Mouse (Mus musculus) intestine, postnatal 0 days (tissue): Measurements from ENCODE around the gene Ccdc149. TPM values are rescaled to one million over a fixed set of nuclear protein-coding genes. Genes with fewer than 3 reads are reported as not detected.

Source experiments
- ATAC-seq: fragments of 200-750 bp; cut with Nextera tagmentation; 2 replicates; pipeline ENCODE4 v1.8.0; 2017; ENCODE audit warnings: mild to moderate bottlenecking, moderate TSS enrichment, moderate library complexity
- H3K27ac ChIP-seq: fragments of 300-500 bp; sonication (generic); 2 replicates; pipeline ENCODE4 v1.5.1; 2014; ENCODE audit warnings: mild to moderate bottlenecking, low read depth, low read length, moderate library complexity
- H3K27me3 ChIP-seq: fragments of 300-500 bp; sonication (generic); replicated peaks from 2 replicates; pipeline ENCODE4 v1.6.1; 2014; ENCODE audit warnings: low read length, mixed read lengths; ENCODE audit not compliant: control insufficient read depth, insufficient read depth
- H3K36me3 ChIP-seq: fragments of 300-500 bp; sonication (generic); 2 replicates; pipeline ENCODE4 v1.6.1; 2014; ENCODE audit warnings: mild to moderate bottlenecking, moderate library complexity; ENCODE audit not compliant: control insufficient read depth, insufficient read depth
- H3K4me1 ChIP-seq: fragments of 300-500 bp; sonication (generic); replicated peaks from 2 replicates; pipeline ENCODE4 v1.6.1; 2014; ENCODE audit warnings: antibody characterized with exemption, low read length, mixed read lengths; ENCODE audit not compliant: control insufficient read depth, insufficient read depth
- H3K4me2 ChIP-seq: fragments of 300-500 bp; sonication (generic); replicated peaks from 2 replicates; pipeline ENCODE4 v1.6.1; 2014; ENCODE audit warnings: low read depth, mild to moderate bottlenecking, moderate library complexity
- H3K4me3 ChIP-seq: fragments of 300-500 bp; sonication (generic); 2 replicates; pipeline ENCODE4 v1.5.1; 2014; ENCODE audit warnings: low read depth, low read length
- H3K9ac ChIP-seq: fragments of 300-500 bp; sonication (generic); 2 replicates; pipeline ENCODE4 v1.6.1; 2014; ENCODE audit warnings: mild to moderate bottlenecking, low read depth, low read length
- H3K9me3 ChIP-seq: fragments of 300-500 bp; sonication (generic); 2 replicates; pipeline ENCODE4 v1.6.1; 2016; ENCODE audit warnings: mixed run types; ENCODE audit not compliant: control insufficient read depth
- CTCF ChIP-seq: sonication (generic); IDR thresholded peaks from 2 replicates; pipeline ENCODE4 v1.5.1; 2016; ENCODE audit warnings: low read depth, mild to moderate bottlenecking, control low read depth, antibody characterized with exemption, moderate library complexity
- WGBS: fragments of 180-500 bp; shearing (Covaris S2); extraction: QIAGEN DNeasy Blood & Tissue Kit; methylation state at CpG from one replicate; pipeline ENCODE4 v1.1.7; 2014; 5-methylcytosine and 5-hydroxymethylcytosine counted together
- polyA plus RNA-seq: library from polyadenylated mRNA; unstranded; fragments of >200 nt; fragmentation: Nextera tagmentation; extraction: Ambion mirVana; gene quantifications from 2 replicates; pipeline ENCODE4 v1.2.1, GENCODE M21; 2015

Gene Ccdc149
- polyA plus RNA-seq, 1 experiment from 2014 or later, result 3.3 TPM

DNA sequence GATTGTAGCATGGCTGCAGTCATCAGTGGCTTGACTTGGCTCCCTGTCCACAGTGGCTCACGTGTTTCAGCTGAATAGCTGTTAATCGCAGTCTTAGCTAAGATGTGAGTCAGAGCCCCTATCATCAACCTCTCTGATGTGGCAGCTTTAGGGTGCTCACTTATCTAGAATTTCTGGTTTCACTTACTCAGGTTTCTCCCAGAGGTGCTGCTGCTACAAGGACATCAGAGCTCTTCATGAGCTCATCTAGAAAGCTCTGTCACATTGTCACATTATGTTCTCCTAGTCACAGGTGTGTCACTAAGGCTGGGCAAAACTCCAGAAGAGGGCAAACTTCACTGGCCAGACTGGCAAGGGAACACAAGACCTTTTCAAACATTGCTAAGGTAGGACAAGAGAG, 132.2 kb downstream of the Ccdc149 start:
- Histone ChIP-seq H3K9me3 (no peaks in the 10 kb centered on the region), H3K4me1 (no peaks in the 10 kb centered on the region), H3K27ac (no peak overlapping the region), H3K27me3 (no peaks in the 10 kb centered on the region), H3K9ac (no peak overlapping the region), H3K4me2 (no peak overlapping the region), H3K4me3 (no peak overlapping the region), H3K36me3 (no peaks in the 10 kb centered on the region)
- no peak for TF ChIP-seq CTCF
- WGBS, result 53% methylated on average over 2 of the region's 2 CpGs
- ATAC-seq, result peak; percentile 96

- 61% methylated on average over 3 of the region's 3 CpGs for WGBS
- ATAC-seq, result no peak
- H3K9me3 ChIP-seq, result no peaks in the 10 kb centered on the region
- no peak for TF ChIP-seq CTCF
- no peaks in the 10 kb centered on the region for H3K27me3 ChIP-seq
- H3K4me2 ChIP-seq, result no peak overlapping the region
- H3K4me3 ChIP-seq, result no peak overlapping the region
- no peaks in the 10 kb centered on the region for H3K4me1 ChIP-seq
- H3K9ac ChIP-seq, result no peak overlapping the region
- no peaks in the 10 kb centered on the region for H3K36me3 ChIP-seq
- H3K27ac ChIP-seq, result no peak overlapping the region
Measured at GRCm38 (mm10) chr5:52335590-52335989, 135.7 kb downstream of the Ccdc149 start.

GRCm38 (mm10) chr5:52332120-52332519, 139.2 kb downstream of the Ccdc149 start:
- H3K9me3 ChIP-seq, result no peaks in the 10 kb centered on the region
- H3K9ac ChIP-seq, result no peak overlapping the region
- TF ChIP-seq CTCF, result no peak
- WGBS, result 42% methylated on average over 8 of the region's 8 CpGs
- no peak overlapping the region for H3K4me3 ChIP-seq
- H3K27ac ChIP-seq, result no peak overlapping the region
- no peaks in the 10 kb centered on the region for H3K4me1 ChIP-seq
- H3K4me2 ChIP-seq, result no peak overlapping the region
- H3K36me3 ChIP-seq, result no peaks in the 10 kb centered on the region
- no peak for ATAC-seq
- no peaks in the 10 kb centered on the region for H3K27me3 ChIP-seq

Other genes with a start within 250 kb of the Ccdc149 start
- gene Sod3, start 107.7 kb downstream of the Ccdc149 start, polyA plus RNA-seq, result 6.5 and 11.3 TPM in 2 replicates
- gene Lgi2, start 94.9 kb upstream of the Ccdc149 start, polyA plus RNA-seq, result 1.8 and 2.0 TPM in 2 replicates
- 8.9 and 9.1 TPM in 2 replicates for gene Sepsecs, start 198.2 kb upstream of the Ccdc149 start, polyA plus RNA-seq